Mouse (Mus musculus) olfactory bulb, adult 2 months (tissue): Measurements from ENCODE around the gene Rbck1.

Source experiments
- CTCF ChIP-seq: fragments of 200-500 bp; IDR thresholded peaks from 2 replicates; pipeline ENCODE4 v1.5.1; 2012; ENCODE audit warnings: low read depth, mild to moderate bottlenecking, low read length, moderate library complexity; ENCODE audit not compliant: insufficient read depth
- POLR2A ChIP-seq: fragments of 200-500 bp; IDR thresholded peaks from 2 replicates; pipeline ENCODE4 v1.6.1; 2012; ENCODE audit warnings: mild to moderate bottlenecking, low read depth, low read length, moderate library complexity; ENCODE audit not compliant: insufficient read depth

DNA sequence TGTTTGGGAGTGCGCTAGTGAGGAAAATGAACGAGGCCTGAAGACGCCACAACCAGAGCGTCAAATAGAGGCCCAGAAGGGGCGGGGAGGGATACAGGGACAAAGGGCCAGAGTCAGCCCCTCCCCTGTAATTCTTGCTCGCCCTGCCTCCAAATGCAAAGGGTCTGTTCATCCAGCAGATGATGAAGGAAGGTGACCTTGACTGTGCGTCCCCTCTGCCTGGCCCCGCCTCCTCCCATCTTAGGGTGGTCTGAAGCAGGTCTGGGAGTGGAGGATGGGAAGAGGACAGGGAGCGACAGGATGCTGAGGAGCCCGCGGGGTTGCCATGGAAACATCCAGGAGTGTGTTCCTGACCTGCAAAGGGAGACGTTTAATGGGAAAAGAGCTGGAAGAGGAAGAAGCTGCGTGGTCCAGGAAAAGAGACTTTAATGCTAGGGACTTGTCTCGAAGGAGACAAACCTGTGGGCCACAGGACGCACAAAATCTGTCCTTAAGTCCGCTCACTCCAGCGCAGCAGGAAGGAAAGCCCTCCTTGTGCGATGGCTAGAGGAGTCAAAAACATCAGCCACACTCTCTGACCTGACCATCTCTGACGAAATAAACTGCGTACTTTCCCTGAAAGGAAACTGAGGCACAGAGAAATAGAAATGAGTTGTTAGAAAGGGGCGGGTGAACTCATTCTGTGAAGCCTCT is 43.3 kb upstream of the Rbck1 start:
- TF ChIP-seq CTCF (no peak), POLR2A (no peak)
